In genomic region chr17:70750236-70751160, GRCm38 (mm10) we compare ENCODE assay signal across 8 mouse cellular contexts.
DNase-seq lines count a peak whose midpoint lies in the region; ATAC-seq and TF ChIP-seq lines count a peak whose summit lies in the region.

No protein-coding gene starts in this region.

- H3K4me2 ChIP-seq in lung, postnatal 0 days (replicated peaks; ENCODE audit: low read depth, low read length), result peak overlapping the region; percentile 57
- H3K4me2 ChIP-seq in liver, embryonic 11.5 days, result peak overlapping the region; percentile 53
- H3K4me2 ChIP-seq in stomach, postnatal 0 days (replicated peaks; ENCODE audit: low read depth), result peak overlapping the region; percentile 59

- no peaks in the 10 kb centered on the region for H3K36me3 ChIP-seq in lung, postnatal 0 days (ENCODE audit: insufficient read depth, low read length)
- H3K36me3 ChIP-seq in liver, embryonic 11.5 days (ENCODE audit: control insufficient read depth, insufficient read depth, low read length), result no peaks in the 10 kb centered on the region
- no peaks in the 10 kb centered on the region for H3K36me3 ChIP-seq in stomach, postnatal 0 days (ENCODE audit: control insufficient read depth, insufficient read depth, low read length)

- H3K9me3 ChIP-seq in lung, postnatal 0 days (ENCODE audit: low read length), result no peaks in the 10 kb centered on the region
- no peaks in the 10 kb centered on the region for H3K9me3 ChIP-seq in liver, embryonic 11.5 days (ENCODE audit: control insufficient read depth, low read length)
- no peaks in the 10 kb centered on the region for H3K9me3 ChIP-seq in stomach, postnatal 0 days (ENCODE audit: control insufficient read depth, low read length)

- DNase-seq in adrenal gland, postnatal 14 days, result peak; percentile 31
- DNase-seq in adrenal gland, adult 18-20 months (ENCODE audit: low spot score in 2 of 2), result no peak
- no peak for DNase-seq in lung, postnatal 0 days (ENCODE audit: low spot score)
- no peak for DNase-seq in lung, postnatal 14 days
- no peak for DNase-seq in liver, embryonic 11.5 days (ENCODE audit: low spot score)
- DNase-seq in stomach, postnatal 0 days (ENCODE audit: low spot score), result no peak
- DNase-seq in B cell, adult 2 months, result no peak
- no peak for DNase-seq in thymus, postnatal 0 days (ENCODE audit: low spot score)

- TF ChIP-seq EP300 in lung, postnatal 0 days (IDR thresholded peaks at IDR 0.05), result no peak
- TF ChIP-seq EP300 in stomach, postnatal 0 days (optimal IDR thresholded peaks at IDR 0.05), result no peak

- no peaks in the 10 kb centered on the region for H3K27me3 ChIP-seq in lung, postnatal 0 days (replicated peaks; ENCODE audit: insufficient read depth, low read length)
- peaks cover 34% of the 10 kb centered on the region for H3K27me3 ChIP-seq in liver, embryonic 11.5 days (replicated peaks; ENCODE audit: control insufficient read depth, insufficient read depth, low read length)
- no peaks in the 10 kb centered on the region for H3K27me3 ChIP-seq in stomach, postnatal 0 days (ENCODE audit: control insufficient read depth, insufficient read depth, low read length)

- H3K4me3 ChIP-seq in lung, postnatal 0 days (ENCODE audit: low read depth, low read length), result peak overlapping the region; percentile 32; the same call in 1 of the 2 replicates
- H3K4me3 ChIP-seq in liver, embryonic 11.5 days (ENCODE audit: low read depth, low read length), result peak overlapping the region; percentile 30; the same call in 1 of the 2 replicates
- H3K4me3 ChIP-seq in stomach, postnatal 0 days (ENCODE audit: low read depth, low read length), result no peak overlapping the region; the same call in 1 of the 2 replicates

- peak overlapping the region; percentile 86; the same call in 1 of the 2 replicates for H3K27ac ChIP-seq in lung, postnatal 0 days (ENCODE audit: low read length)
- peak overlapping the region; percentile 44; the same call in 1 of the 2 replicates for H3K27ac ChIP-seq in liver, embryonic 11.5 days (ENCODE audit: low read depth, low read length)
- H3K27ac ChIP-seq in stomach, postnatal 0 days (replicated peaks), result peak overlapping the region; percentile 82

- no peak overlapping the region for H3K9ac ChIP-seq in lung, postnatal 0 days (replicated peaks; ENCODE audit: low read depth)
- no peak overlapping the region for H3K9ac ChIP-seq in liver, embryonic 11.5 days (ENCODE audit: low read depth, low read length)
- peak overlapping the region; percentile 59 for H3K9ac ChIP-seq in stomach, postnatal 0 days (ENCODE audit: low read length)

- WGBS in lung, postnatal 0 days, result 46% methylated on average over 17 of the region's 17 CpGs
- WGBS in liver, embryonic 11.5 days, result 33% methylated on average over 17 of the region's 17 CpGs
- WGBS in stomach, postnatal 0 days, result 49% methylated on average over 17 of the region's 17 CpGs

- peaks cover 5% of the 10 kb centered on the region; the same call in 1 of the 2 replicates for H3K4me1 ChIP-seq in lung, postnatal 0 days (ENCODE audit: insufficient read depth, low read depth, low read length)
- peaks cover 2% of the 10 kb centered on the region; the same call in 1 of the 2 replicates for H3K4me1 ChIP-seq in liver, embryonic 11.5 days (replicated peaks; ENCODE audit: control insufficient read depth, insufficient read depth, low read length)
- no peaks in the 10 kb centered on the region; the same call in 1 of the 2 replicates for H3K4me1 ChIP-seq in stomach, postnatal 0 days (replicated peaks; ENCODE audit: control insufficient read depth, insufficient read depth)

- no peak for TF ChIP-seq CTCF in lung, postnatal 0 days (IDR thresholded peaks at IDR 0.05)
- no peak for TF ChIP-seq CTCF in stomach, postnatal 0 days (IDR thresholded peaks at IDR 0.05; ENCODE audit: low read depth)

- ATAC-seq in lung, postnatal 0 days, result no peak
- no peak for ATAC-seq in liver, embryonic 11.5 days (replicated peaks; ENCODE audit: low FRiP score)
- no peak for ATAC-seq in stomach, postnatal 0 days (ENCODE audit: low FRiP score, low TSS enrichment)
